Mouse (Mus musculus) megakaryocyte, embryonic 14.5 days (primary cell): ENCODE measurements at regions not wholly inside any gene's neighbourhood (a gene's known extent, or its start where the extent isn't known, plus 50 kb on each side); places are given as distances from the start of the nearest gene placed in this dataset.

Source experiments
- FLI1 ChIP-seq: IDR thresholded peaks from 2 replicates; pipeline ENCODE4 v1.6.1; 2012; ENCODE audit warnings: low read length, inconsistent platforms, mixed read lengths
- GATA1 ChIP-seq: IDR thresholded peaks from 3 replicates; pipeline ENCODE4 v1.6.1; 2012; ENCODE audit warnings: mixed read lengths, low read length, inconsistent platforms, borderline replicate concordance

- TF ChIP-seq GATA1 (no peak), FLI1 (no peak)
Measured at GRCm38 (mm10) chr13:72769007-72769595, 140.5 kb downstream of the Irx2 start.
